Mouse (Mus musculus) kidney, embryonic 15.5 days (tissue): ENCODE measurements at regions not wholly inside any gene's neighbourhood (a gene's known extent, or its start where the extent isn't known, plus 50 kb on each side); places are given as distances from the start of the nearest gene placed in this dataset.
A peak's percentile ranks its signal among the peaks of the same experiment; 100 is the strongest.

Experiments used
- ATAC-seq: fragments of 200-750 bp; cut with Nextera tagmentation; replicated peaks from 2 replicates; pipeline ENCODE4 v1.8.0; 2017; ENCODE audit warnings: moderate TSS enrichment; ENCODE audit not compliant: low FRiP score
- H3K27ac ChIP-seq: fragments of 300-500 bp; sonication (generic); 2 replicates; pipeline ENCODE4 v1.5.1; 2015; ENCODE audit warnings: mild to moderate bottlenecking, inconsistent platforms
- H3K27me3 ChIP-seq: fragments of 300-500 bp; sonication (generic); 2 replicates; pipeline ENCODE4 v1.6.1; 2015; ENCODE audit warnings: inconsistent platforms
- H3K36me3 ChIP-seq: fragments of 300-500 bp; sonication (generic); 2 replicates; pipeline ENCODE4 v1.6.1; 2015; ENCODE audit warnings: inconsistent platforms
- H3K4me1 ChIP-seq: fragments of 300-500 bp; sonication (generic); 2 replicates; pipeline ENCODE4 v1.6.1; 2015; ENCODE audit warnings: inconsistent platforms
- H3K4me2 ChIP-seq: fragments of 300-500 bp; sonication (generic); 2 replicates; pipeline ENCODE4 v1.6.1; 2015; ENCODE audit warnings: moderate library complexity, mild to moderate bottlenecking, inconsistent platforms
- H3K4me3 ChIP-seq: fragments of 300-500 bp; sonication (generic); replicated peaks from 2 replicates; pipeline ENCODE4 v1.5.1; 2015; ENCODE audit warnings: mild to moderate bottlenecking, inconsistent platforms
- H3K9ac ChIP-seq: fragments of 300-500 bp; sonication (generic); 2 replicates; pipeline ENCODE4 v1.6.1; 2015; ENCODE audit warnings: mild to moderate bottlenecking, inconsistent platforms
- H3K9me3 ChIP-seq: fragments of 300-500 bp; sonication (generic); replicated peaks from 2 replicates; pipeline ENCODE4 v1.6.1; 2016; ENCODE audit warnings: inconsistent platforms
- WGBS: fragments of 180-500 bp; shearing (Covaris S2); methylation state at CpG from one replicate; pipeline ENCODE4 v1.1.7; 2015; ENCODE audit warnings: mixed read lengths; 5-methylcytosine and 5-hydroxymethylcytosine counted together

DNA sequence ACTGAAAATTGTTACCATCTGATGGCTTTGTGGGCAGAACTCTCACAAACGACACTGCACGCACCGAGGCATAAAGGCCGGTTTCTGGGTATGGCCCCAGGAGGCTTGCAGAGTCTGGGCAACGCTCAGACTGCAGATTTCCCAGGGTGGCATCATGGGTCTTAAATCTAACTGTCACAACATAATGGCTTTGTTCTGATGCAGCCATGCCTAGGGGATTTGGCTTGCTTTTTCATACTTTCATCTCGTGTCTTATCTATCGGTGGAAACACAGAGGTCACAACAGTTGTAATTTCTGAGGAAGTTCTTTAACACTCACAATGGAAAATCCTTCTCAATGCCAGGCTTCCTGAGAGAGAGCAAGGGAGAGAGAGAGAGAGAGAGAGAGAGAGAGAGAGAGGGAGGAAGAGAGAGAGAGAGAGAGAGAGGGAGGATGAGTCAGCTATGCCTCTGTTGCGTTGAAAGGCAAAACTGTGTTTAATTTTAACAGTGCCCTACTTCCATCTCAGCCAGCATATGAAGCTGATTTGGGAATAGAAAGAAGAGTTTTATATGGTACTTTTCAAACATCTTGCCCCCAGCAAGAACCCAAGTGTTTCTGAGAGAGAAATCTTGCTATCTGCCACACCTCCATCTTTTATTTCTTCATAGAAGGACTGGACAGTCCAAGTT lies 224.6 kb upstream of the Prdm1 start:
- Histone ChIP-seq H3K36me3 (no peaks in the 10 kb centered on the region), H3K4me3 (no peak overlapping the region), H3K27me3 (no peaks in the 10 kb centered on the region), H3K4me2 (no peak overlapping the region), H3K9me3 (no peaks in the 10 kb centered on the region), H3K9ac (no peak overlapping the region), H3K27ac (no peak overlapping the region), H3K4me1 (no peaks in the 10 kb centered on the region)
- WGBS = 60% methylated on average over 8 of the region's 8 CpGs
- ATAC-seq = no peak

DNA sequence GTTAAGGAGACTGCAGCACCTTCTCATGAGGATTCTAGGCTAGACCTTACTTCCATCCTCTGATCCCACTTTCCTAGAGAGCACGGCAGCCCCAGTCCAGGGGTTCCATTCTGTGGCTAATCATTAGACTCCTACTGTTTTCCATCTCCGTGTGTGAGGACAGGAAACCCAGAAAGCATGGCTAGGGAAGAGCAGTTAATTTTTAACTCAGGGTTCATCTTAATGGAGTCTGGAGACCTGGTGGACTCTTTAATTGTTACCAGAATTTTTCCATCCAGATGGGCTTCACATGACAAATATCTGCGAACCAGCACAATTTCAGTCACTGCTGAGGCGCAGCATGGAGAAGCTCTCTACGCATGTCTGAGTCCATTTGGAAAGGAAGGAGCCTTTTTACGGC lies 222.8 kb upstream of the Prdm1 start:
- peak; percentile 90 for ATAC-seq
- H3K4me1 ChIP-seq = no peaks in the 10 kb centered on the region
- H3K9ac ChIP-seq = no peak overlapping the region
- H3K4me3 ChIP-seq = no peak overlapping the region
- peak overlapping the region; percentile 58 for H3K27ac ChIP-seq
- 65% methylated on average over 6 of the region's 6 CpGs for WGBS
- no peak overlapping the region for H3K4me2 ChIP-seq
- no peaks in the 10 kb centered on the region for H3K27me3 ChIP-seq
- no peaks in the 10 kb centered on the region for H3K9me3 ChIP-seq
- no peaks in the 10 kb centered on the region for H3K36me3 ChIP-seq

DNA sequence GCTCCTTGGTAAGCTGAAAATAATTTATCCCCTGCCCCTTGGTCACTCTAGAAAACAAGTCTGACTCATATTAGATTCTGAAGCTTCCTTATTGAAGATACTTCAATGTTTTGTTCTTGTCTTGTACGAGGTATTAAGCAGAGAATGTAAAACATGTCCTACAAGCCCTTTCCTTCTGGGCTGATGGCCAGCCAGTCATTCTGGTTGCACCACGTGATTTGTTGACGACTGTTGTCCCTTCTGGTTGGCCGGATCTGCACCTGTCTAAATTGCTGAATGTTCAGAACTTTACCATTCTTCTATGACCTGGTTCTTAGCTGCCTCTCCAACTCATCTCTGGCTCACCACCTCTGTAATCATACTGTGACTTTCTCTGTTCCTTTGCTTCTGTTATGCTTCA lies 220.9 kb upstream of the Prdm1 start:
- Histone ChIP-seq H3K36me3 (no peaks in the 10 kb centered on the region), H3K27ac (no peak overlapping the region), H3K4me2 (no peak overlapping the region), H3K4me1 (no peaks in the 10 kb centered on the region), H3K27me3 (no peaks in the 10 kb centered on the region), H3K4me3 (no peak overlapping the region), H3K9me3 (no peaks in the 10 kb centered on the region), H3K9ac (no peak overlapping the region)
- whole genome bisulfite sequencing = 68% methylated on average over 4 of the region's 4 CpGs
- no peak for ATAC-seq

DNA sequence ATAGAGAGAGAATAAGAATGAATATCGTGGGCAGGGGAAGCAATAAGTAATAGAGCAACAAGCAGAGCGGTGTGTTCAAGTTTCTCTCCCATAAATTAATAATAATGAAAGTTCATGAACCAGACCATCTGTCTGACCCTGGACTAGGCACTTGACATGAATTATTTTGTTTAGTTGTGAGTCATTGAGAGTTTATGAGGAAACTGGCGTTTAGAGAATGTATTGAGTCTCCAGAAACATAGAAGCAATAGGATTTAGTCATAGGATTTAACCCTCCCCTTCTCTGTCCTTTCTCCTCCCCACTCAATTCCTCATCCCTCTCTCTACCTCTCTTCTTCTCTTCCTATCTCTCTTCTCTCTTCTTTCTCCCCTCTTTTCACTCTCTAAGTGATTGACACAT lies 219.1 kb upstream of the Prdm1 start:
- Histone ChIP-seq H3K36me3 (no peaks in the 10 kb centered on the region), H3K4me3 (no peak overlapping the region), H3K9ac (no peak overlapping the region), H3K27ac (no peak overlapping the region), H3K27me3 (no peaks in the 10 kb centered on the region), H3K4me2 (no peak overlapping the region), H3K9me3 (no peaks in the 10 kb centered on the region), H3K4me1 (no peaks in the 10 kb centered on the region)
- ATAC-seq = no peak
- WGBS = 51% methylated on average over 3 of the region's 3 CpGs

DNA sequence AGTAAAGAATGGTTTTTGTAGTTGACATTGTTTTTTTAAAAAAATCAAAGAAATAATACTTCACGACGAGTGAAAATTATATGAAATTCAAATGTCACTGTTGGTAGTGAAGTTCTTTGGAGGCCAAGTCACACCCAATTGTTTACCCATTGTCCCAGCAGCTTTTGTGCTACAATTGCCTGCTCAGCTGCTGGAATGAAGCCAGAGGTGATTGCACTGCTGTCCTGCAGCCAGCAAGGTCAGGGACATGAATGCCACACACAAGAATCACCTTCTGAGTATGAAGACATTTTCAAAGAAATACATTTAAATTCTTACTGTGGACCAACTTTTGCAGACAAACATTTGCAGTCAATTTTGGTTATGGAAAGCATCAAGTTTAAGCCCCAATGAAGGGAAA lies 215.9 kb upstream of the Prdm1 start:
- H3K27ac ChIP-seq = no peak overlapping the region
- H3K27me3 ChIP-seq = no peaks in the 10 kb centered on the region
- no peak for ATAC-seq
- no peak overlapping the region for H3K9ac ChIP-seq
- no peaks in the 10 kb centered on the region for H3K36me3 ChIP-seq
- H3K4me2 ChIP-seq = no peak overlapping the region
- H3K4me1 ChIP-seq = no peaks in the 10 kb centered on the region
- no peaks in the 10 kb centered on the region for H3K9me3 ChIP-seq
- 82% methylated on average over 2 of the region's 2 CpGs for whole genome bisulfite sequencing
- H3K4me3 ChIP-seq = no peak overlapping the region

DNA sequence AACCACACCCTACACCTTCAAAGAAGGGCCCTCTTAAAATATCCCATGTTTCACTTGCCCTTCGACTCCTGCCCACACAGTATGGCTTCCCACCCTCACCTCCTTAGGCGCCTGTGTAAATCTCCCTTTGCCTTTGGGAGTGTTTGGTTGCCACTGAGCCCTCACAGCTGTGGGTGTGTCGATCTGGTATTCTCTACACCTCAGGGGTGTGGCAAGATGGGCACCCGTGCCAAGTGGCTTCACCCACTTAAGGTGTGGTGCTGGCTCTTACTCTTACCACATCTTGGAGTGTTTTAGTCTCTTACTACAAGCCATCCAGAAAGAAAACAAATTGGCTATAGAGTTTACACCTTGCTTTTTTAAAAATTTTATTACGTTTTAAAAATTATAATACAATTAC lies 205.3 kb upstream of the Prdm1 start:
- H3K4me2 ChIP-seq = no peak overlapping the region
- no peak for ATAC-seq
- WGBS = 83% methylated on average over 5 of the region's 5 CpGs
- no peak overlapping the region for H3K9ac ChIP-seq
- no peaks in the 10 kb centered on the region for H3K4me1 ChIP-seq
- no peaks in the 10 kb centered on the region for H3K9me3 ChIP-seq
- H3K27me3 ChIP-seq = no peaks in the 10 kb centered on the region
- no peak overlapping the region for H3K27ac ChIP-seq
- no peaks in the 10 kb centered on the region for H3K36me3 ChIP-seq
- H3K4me3 ChIP-seq = no peak overlapping the region

DNA sequence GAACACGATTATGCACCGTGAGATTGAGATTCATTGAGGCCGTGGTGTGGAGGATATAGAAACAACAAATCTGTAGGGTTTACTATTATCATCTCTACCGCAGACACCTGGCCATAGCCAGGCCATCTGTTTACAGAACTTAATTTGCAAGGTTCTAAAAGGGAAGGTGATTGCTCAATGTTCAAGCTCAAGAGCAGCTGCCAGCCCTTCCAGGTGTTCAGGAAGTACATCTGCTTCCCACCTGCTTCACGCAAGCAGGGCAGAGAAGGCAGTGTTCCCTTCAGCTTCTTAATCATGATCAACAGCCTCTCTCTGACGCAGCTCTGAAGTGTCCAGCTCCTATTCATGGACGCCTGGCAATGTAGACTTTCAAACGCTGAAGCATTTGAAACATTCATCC lies 202.4 kb upstream of the Prdm1 start:
- Histone ChIP-seq H3K27me3 (no peaks in the 10 kb centered on the region), H3K27ac (no peak overlapping the region), H3K36me3 (no peaks in the 10 kb centered on the region), H3K4me3 (no peak overlapping the region), H3K9ac (no peak overlapping the region), H3K4me1 (no peaks in the 10 kb centered on the region), H3K4me2 (no peak overlapping the region), H3K9me3 (no peaks in the 10 kb centered on the region)
- WGBS = 85% methylated on average over 8 of the region's 8 CpGs
- ATAC-seq = no peak

DNA sequence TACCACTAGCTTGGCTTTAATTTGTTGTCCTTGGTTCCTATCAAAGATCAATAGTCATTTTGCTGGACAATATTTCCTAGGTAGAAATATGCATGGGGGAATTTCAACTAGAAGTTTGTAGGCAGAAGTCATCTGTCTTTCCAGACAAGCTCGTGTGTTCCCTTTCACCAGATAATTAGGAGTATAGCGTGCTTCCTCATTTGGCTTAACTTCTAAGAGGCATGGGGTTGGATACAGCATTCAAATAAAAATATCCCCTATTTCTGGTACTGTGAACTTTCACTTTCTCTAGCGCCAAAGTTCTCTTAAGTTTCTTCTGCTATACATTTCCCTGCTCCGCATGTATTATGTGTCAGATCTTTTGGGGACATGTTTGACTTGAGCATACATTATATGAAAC lies 200.7 kb upstream of the Prdm1 start:
- H3K9me3 ChIP-seq = no peaks in the 10 kb centered on the region
- H3K4me1 ChIP-seq = no peaks in the 10 kb centered on the region
- 88% methylated on average over 4 of the region's 4 CpGs for WGBS
- H3K27me3 ChIP-seq = no peaks in the 10 kb centered on the region
- ATAC-seq = no peak
- no peak overlapping the region for H3K9ac ChIP-seq
- no peak overlapping the region for H3K4me3 ChIP-seq
- H3K27ac ChIP-seq = no peak overlapping the region
- no peak overlapping the region for H3K4me2 ChIP-seq
- H3K36me3 ChIP-seq = no peaks in the 10 kb centered on the region

DNA sequence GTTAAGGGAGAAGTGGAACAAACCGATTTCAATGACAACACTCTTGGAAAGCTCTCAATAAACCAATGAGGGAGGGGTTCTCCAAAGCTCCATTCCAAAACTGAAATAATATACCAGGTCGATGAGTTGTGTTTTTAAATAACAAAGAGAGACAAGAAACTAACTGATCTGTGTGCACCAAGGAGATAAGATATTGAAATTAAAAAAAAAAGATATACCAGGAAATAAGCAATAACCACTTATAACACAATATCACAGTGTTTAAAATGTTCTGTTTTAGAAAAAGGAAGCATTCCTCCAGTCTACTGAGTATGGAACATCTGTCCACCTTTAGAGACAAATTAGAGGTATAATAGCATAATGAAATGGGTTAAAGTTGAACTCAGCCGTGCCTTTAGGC lies 196.3 kb upstream of the Prdm1 start:
- H3K27me3 ChIP-seq = no peaks in the 10 kb centered on the region
- H3K9me3 ChIP-seq = no peaks in the 10 kb centered on the region
- no peak overlapping the region for H3K4me3 ChIP-seq
- 74% methylated on average over 3 of the region's 3 CpGs for WGBS
- no peak for ATAC-seq
- H3K4me2 ChIP-seq = no peak overlapping the region
- no peaks in the 10 kb centered on the region for H3K4me1 ChIP-seq
- H3K36me3 ChIP-seq = no peaks in the 10 kb centered on the region
- H3K27ac ChIP-seq = no peak overlapping the region
- H3K9ac ChIP-seq = no peak overlapping the region

DNA sequence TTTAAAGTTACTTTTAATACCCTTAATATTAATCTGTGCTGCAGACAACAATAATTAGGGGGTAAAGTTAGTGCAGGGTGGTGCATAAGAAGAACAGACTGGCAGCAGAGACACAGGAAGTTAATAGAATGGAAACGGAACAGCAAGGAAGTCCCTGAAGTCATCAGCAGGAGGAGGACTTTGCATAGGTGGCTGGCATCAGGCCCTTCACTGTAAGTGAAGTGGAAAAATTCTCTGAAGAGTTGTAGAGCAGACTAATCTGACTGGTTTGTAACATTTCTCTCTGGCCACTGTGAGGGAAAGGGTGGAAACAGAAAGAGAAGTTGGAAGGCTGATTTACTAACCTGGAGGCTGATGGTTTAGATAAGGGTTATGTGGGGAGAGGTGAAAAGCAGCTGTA lies 195.5 kb upstream of the Prdm1 start:
- no peaks in the 10 kb centered on the region for H3K27me3 ChIP-seq
- H3K27ac ChIP-seq = no peak overlapping the region
- no peaks in the 10 kb centered on the region for H3K36me3 ChIP-seq
- no peaks in the 10 kb centered on the region for H3K9me3 ChIP-seq
- no peak overlapping the region for H3K4me3 ChIP-seq
- WGBS = 60% methylated on average over 1 of the region's 1 CpGs
- no peak for ATAC-seq
- no peak overlapping the region for H3K9ac ChIP-seq
- no peaks in the 10 kb centered on the region for H3K4me1 ChIP-seq
- no peak overlapping the region for H3K4me2 ChIP-seq

DNA sequence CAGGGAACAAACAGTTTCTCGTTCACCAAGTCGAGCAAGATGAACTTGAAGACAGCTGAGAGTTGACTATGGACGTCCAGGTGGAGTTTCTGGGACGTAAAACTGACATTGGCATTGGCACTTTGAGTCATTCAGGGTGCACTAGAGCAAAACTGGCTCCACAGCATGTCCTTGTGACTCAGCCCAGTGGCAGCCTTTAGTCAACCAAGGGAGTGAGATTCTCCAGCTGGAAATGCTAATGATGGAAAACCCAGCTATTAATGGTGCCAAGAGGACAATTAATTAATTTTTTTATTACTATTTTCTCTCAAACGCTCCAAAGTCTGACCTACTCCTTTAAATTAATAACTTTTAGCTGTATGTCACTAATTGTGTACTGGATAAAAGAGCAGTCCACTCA lies 195.0 kb upstream of the Prdm1 start:
- ATAC-seq = no peak
- Histone ChIP-seq H3K4me3 (no peak overlapping the region), H3K4me2 (no peak overlapping the region), H3K27me3 (no peaks in the 10 kb centered on the region), H3K9ac (no peak overlapping the region), H3K36me3 (no peaks in the 10 kb centered on the region), H3K9me3 (no peaks in the 10 kb centered on the region), H3K27ac (no peak overlapping the region), H3K4me1 (no peaks in the 10 kb centered on the region)
- WGBS = 35% methylated on average over 5 of the region's 5 CpGs

DNA sequence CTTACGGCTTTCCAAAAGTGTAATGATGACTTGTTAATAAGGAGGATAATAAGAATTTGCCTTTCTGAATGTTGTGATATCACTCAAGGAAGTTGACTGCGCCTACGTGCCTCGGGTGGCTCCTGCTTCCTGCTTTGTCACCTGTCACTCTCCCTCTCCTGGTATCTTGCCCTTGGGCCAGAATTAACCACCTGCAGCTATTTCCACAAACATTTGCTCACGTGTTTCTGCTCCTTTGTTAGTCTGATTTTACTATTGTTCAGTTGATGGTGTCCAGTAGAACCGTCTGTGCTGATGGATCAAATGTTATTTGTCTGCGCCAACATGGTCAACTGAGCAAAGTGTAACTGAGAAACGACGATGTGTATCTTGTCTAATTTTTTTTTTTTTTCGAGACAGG lies 193.4 kb upstream of the Prdm1 start:
- H3K4me3 ChIP-seq = no peak overlapping the region
- 83% methylated on average over 10 of the region's 10 CpGs for WGBS
- H3K9ac ChIP-seq = no peak overlapping the region
- H3K27me3 ChIP-seq = no peaks in the 10 kb centered on the region
- ATAC-seq = no peak
- H3K4me1 ChIP-seq = no peaks in the 10 kb centered on the region
- H3K27ac ChIP-seq = no peak overlapping the region
- no peaks in the 10 kb centered on the region for H3K36me3 ChIP-seq
- no peaks in the 10 kb centered on the region for H3K9me3 ChIP-seq
- no peak overlapping the region for H3K4me2 ChIP-seq

DNA sequence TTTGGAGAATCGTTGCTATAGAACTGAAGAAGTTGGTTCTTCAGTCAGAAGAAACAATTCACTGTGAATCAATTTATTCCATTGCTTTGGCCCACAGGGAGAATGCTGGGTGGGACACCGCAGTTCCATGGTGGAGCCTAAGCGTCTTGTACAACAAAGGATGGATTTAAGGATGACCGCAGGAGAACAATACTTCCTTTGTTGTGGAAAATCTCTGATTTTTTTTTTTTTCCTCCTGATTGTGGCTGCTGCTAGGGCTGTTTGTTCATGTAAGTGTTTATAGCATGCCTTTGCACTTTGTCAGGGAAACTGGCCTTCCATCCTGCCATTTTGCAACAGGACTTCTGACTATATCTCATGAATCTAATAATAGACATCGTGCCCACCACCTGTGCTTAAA lies 188.3 kb upstream of the Prdm1 start:
- Histone ChIP-seq H3K4me1 (no peaks in the 10 kb centered on the region), H3K4me3 (no peak overlapping the region), H3K27ac (no peak overlapping the region), H3K9ac (no peak overlapping the region), H3K27me3 (no peaks in the 10 kb centered on the region), H3K9me3 (no peaks in the 10 kb centered on the region), H3K4me2 (no peak overlapping the region), H3K36me3 (no peaks in the 10 kb centered on the region)
- WGBS = 88% methylated on average over 5 of the region's 5 CpGs
- ATAC-seq = no peak
